Mouse (Mus musculus) thymus, adult 2 months (tissue): Measurements from ENCODE around the gene Nol12.

Experiments
- CTCF ChIP-seq: fragments of 200-500 bp; IDR thresholded peaks from 2 replicates; pipeline ENCODE4 v1.5.1; 2012; ENCODE audit warnings: mild to moderate bottlenecking, control low read depth, low read length, moderate library complexity, borderline replicate concordance; ENCODE audit not compliant: control insufficient read depth, poor library complexity, insufficient read depth; ENCODE audit errors: extremely low read depth
- POLR2A ChIP-seq: fragments of 200-500 bp; IDR thresholded peaks from 2 replicates; pipeline ENCODE4 v1.6.1; 2012; ENCODE audit warnings: mild to moderate bottlenecking, low read length, control low read depth, moderate library complexity; ENCODE audit not compliant: control insufficient read depth, poor library complexity, insufficient read depth; ENCODE audit errors: extremely low read depth

DNA sequence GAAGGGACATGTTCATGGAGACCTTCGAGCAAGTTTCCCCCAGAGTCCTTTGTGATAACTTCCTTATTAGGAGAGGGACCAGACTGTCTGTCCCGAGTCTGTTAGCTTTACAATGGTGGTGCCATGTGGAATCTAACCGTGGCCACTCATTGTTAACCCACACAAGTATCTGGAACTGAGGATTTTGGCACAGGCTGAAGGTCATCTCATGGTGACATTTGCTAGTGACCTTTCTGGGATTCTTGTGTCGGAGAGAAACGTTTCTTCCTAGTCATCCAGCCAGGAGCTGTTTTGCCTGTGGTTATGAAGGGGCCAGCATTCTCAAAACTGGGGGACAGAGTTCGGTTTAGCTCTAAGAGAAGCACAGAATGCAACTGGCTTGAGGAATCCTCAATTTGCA is 36.9 kb downstream of the Nol12 start:
- no peak for TF ChIP-seq POLR2A
- TF ChIP-seq CTCF: no peak
